ENCODE assay signal across 29 mouse cellular contexts in the genomic region with DNA sequence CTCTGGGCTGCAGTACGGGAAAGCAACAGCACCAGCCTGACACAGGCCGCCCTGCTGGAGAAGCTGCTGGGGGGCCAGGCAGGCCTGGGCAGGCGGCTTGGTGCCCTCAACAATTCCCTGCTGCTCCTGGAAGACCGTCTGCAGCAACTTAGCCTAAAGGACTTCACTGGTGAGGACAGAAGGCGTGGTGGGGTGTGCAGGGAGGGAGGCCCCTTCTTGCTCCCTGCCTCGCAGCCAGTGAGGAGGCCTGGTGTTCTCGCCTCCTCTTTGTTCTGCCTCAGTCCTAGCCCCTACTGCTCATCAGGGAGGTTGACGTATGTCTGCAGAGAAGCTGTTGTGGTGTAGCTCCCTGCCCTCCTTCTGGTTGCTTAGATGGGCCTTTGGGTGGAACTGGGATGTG. TPM values are rescaled to one million over a fixed set of nuclear protein-coding genes. Genes with fewer than 3 reads are reported as not detected.
DNase-seq lines count a peak whose midpoint lies in the region; ATAC-seq and TF ChIP-seq lines count a peak whose summit lies in the region.
"Had no signal": no experiment of that assay in that cellular context is flagged by ENCODE, and none has a peak within 500 bp of the region (broad histone marks: within the 10 kb centered on the region; RNA-seq: fewer than 3 reads in every experiment).

No protein-coding gene starts in this region.

- H3K9ac ChIP-seq in heart, embryonic 13.5 days, result 0 out of 2 replicates have a peak overlapping the region, but pooled peaks have one; percentile 14
- no peak overlapping the region for H3K9ac ChIP-seq in heart, adult 2 months (ENCODE audit: low read depth, low read length)
- no peak overlapping the region for H3K9ac ChIP-seq in midbrain, postnatal 0 days (replicated peaks; ENCODE audit: low read length, poor library complexity, severe bottlenecking)
- peak overlapping the region; percentile 24; the same call in 1 of the 2 replicates for H3K9ac ChIP-seq in embryonic facial prominence, embryonic 12.5 days
- no peak overlapping the region for H3K9ac ChIP-seq in limb, embryonic 15.5 days
- H3K9ac ChIP-seq: heart, embryonic 15.5 days; neural tube, embryonic 15.5 days had no signal

- H3K4me1 ChIP-seq in heart, embryonic 13.5 days, result peaks cover 73% of the 10 kb centered on the region
- H3K4me1 ChIP-seq in heart, adult 2 months (ENCODE audit: control insufficient read depth, insufficient read depth, low read length), result peaks cover 20% of the 10 kb centered on the region
- peaks cover 68% of the 10 kb centered on the region for H3K4me1 ChIP-seq in midbrain, embryonic 10.5 days
- peaks cover 3% of the 10 kb centered on the region; the same call in 1 of the 2 replicates for H3K4me1 ChIP-seq in midbrain, postnatal 0 days (ENCODE audit: insufficient read depth, low read length)
- H3K4me1 ChIP-seq in embryonic facial prominence, embryonic 12.5 days, result peaks cover 40% of the 10 kb centered on the region
- peaks cover 86% of the 10 kb centered on the region for H3K4me1 ChIP-seq in limb, embryonic 15.5 days

- no peaks in the 10 kb centered on the region for H3K79me2 ChIP-seq in heart, adult 2 months (replicated peaks; ENCODE audit: control insufficient read depth, insufficient read depth, low read length)

- intact Hi-C loops in heart, adult 2 months (cut with DNase I), result loop anchor here (5.0 kb wide), 1 partner anchor 106 kb away; the partner anchor contains the start of gene Mapre3

- no peak for DNase-seq in heart, adult 2 months
- no peak for DNase-seq in midbrain, embryonic 10.5 days (ENCODE audit: low spot score)
- no peak for DNase-seq in midbrain, postnatal 0 days (ENCODE audit: low spot score)
- DNase-seq in right cerebral cortex, postnatal 25 days, result no peak
- no peak for DNase-seq in thymus, postnatal 36 days
- DNase-seq: adrenal gland, adult 2 months; B cell, adult 2 months; cerebellum, adult 18-20 months; cerebellum, postnatal 36 days; embryo, embryonic 11 days; gastrocnemius, postnatal 14 days; heart, adult 18-20 months; lung, adult 18-20 months; lung, postnatal 10 days; right cerebral cortex, adult 18-20 months had no signal

- ATAC-seq in heart, embryonic 13.5 days (ENCODE audit: extremely low read depth, insufficient number of reproducible peaks, low FRiP score, low TSS enrichment), result no peak
- no peak for ATAC-seq in midbrain, postnatal 0 days (ENCODE audit: low FRiP score)
- no peak for ATAC-seq in embryonic facial prominence, embryonic 12.5 days (ENCODE audit: insufficient number of reproducible peaks, insufficient read depth, low FRiP score, low TSS enrichment)
- no peak for ATAC-seq in limb, embryonic 15.5 days (ENCODE audit: insufficient number of reproducible peaks, low FRiP score, low TSS enrichment, low read depth)
- ATAC-seq: forebrain, embryonic 14.5 days; hindbrain, embryonic 16.5 days; intestine, embryonic 16.5 days had no signal

- TF ChIP-seq CTCF in heart, adult 2 months (IDR thresholded peaks at IDR 0.05), result no peak
- TF ChIP-seq CTCF in midbrain, postnatal 0 days (IDR thresholded peaks at IDR 0.05), result no peak

- H3K36me3 ChIP-seq in heart, embryonic 13.5 days, result peaks cover 46% of the 10 kb centered on the region
- no peaks in the 10 kb centered on the region for H3K36me3 ChIP-seq in heart, adult 2 months (ENCODE audit: control insufficient read depth, insufficient read depth, low read length)
- peaks cover 10% of the 10 kb centered on the region for H3K36me3 ChIP-seq in midbrain, embryonic 10.5 days
- no peaks in the 10 kb centered on the region for H3K36me3 ChIP-seq in midbrain, postnatal 0 days (ENCODE audit: insufficient read depth, low read length)
- H3K36me3 ChIP-seq in embryonic facial prominence, embryonic 12.5 days, result peaks cover 44% of the 10 kb centered on the region
- H3K36me3 ChIP-seq in limb, embryonic 15.5 days, result peaks cover 44% of the 10 kb centered on the region
- H3K36me3 ChIP-seq: neural tube, embryonic 15.5 days had no signal

- TF ChIP-seq EP300 in heart, adult 2 months (IDR thresholded peaks at IDR 0.05; ENCODE audit: insufficient read depth, low read depth, low read length), result no peak

- no peaks in the 10 kb centered on the region for H3K27me3 ChIP-seq in heart, embryonic 13.5 days (replicated peaks)
- no peaks in the 10 kb centered on the region for H3K27me3 ChIP-seq in heart, adult 2 months (ENCODE audit: control insufficient read depth, insufficient read depth, low read length)
- H3K27me3 ChIP-seq in midbrain, embryonic 10.5 days (ENCODE audit: low read depth, poor library complexity, severe bottlenecking), result peaks cover 28% of the 10 kb centered on the region
- no peaks in the 10 kb centered on the region for H3K27me3 ChIP-seq in midbrain, postnatal 0 days (ENCODE audit: insufficient read depth, low read length)
- H3K27me3 ChIP-seq in embryonic facial prominence, embryonic 12.5 days, result no peaks in the 10 kb centered on the region
- no peaks in the 10 kb centered on the region for H3K27me3 ChIP-seq in limb, embryonic 15.5 days
- H3K27me3 ChIP-seq: heart, embryonic 15.5 days; neural tube, embryonic 15.5 days had no signal

- 79% methylated on average over 8 of the region's 8 CpGs for WGBS in heart, embryonic 13.5 days
- 96% methylated on average over 8 of the region's 8 CpGs for WGBS in heart, adult 2 months
- WGBS in midbrain, embryonic 10.5 days, result 75% methylated on average over 8 of the region's 8 CpGs
- 79% methylated on average over 8 of the region's 8 CpGs for WGBS in midbrain, postnatal 0 days
- WGBS in embryonic facial prominence, embryonic 12.5 days, result 80% methylated on average over 8 of the region's 8 CpGs
- 71% methylated on average over 8 of the region's 8 CpGs for WGBS in limb, embryonic 15.5 days

- H3K27ac ChIP-seq in heart, embryonic 13.5 days (replicated peaks), result no peak overlapping the region
- no peak overlapping the region; the same call in 1 of the 2 replicates for H3K27ac ChIP-seq in heart, adult 2 months
- H3K27ac ChIP-seq in midbrain, embryonic 10.5 days (replicated peaks), result no peak overlapping the region
- no peak overlapping the region for H3K27ac ChIP-seq in midbrain, postnatal 0 days (ENCODE audit: low read depth, low read length)
- no peak overlapping the region for H3K27ac ChIP-seq in embryonic facial prominence, embryonic 12.5 days
- 0 out of 2 replicates have a peak overlapping the region, but pooled peaks have one; percentile 54 for H3K27ac ChIP-seq in limb, embryonic 15.5 days
- H3K27ac ChIP-seq: heart, embryonic 15.5 days; left cerebral cortex, adult 2 months; neural tube, embryonic 15.5 days had no signal

- TF ChIP-seq POLR2A in heart, adult 2 months (IDR thresholded peaks at IDR 0.05; ENCODE audit: insufficient read depth, low read depth, low read length), result no peak

- no peak overlapping the region for H3K4me2 ChIP-seq in heart, embryonic 13.5 days
- no peak overlapping the region for H3K4me2 ChIP-seq in midbrain, postnatal 0 days (ENCODE audit: low read depth, low read length, poor library complexity, severe bottlenecking)
- H3K4me2 ChIP-seq in embryonic facial prominence, embryonic 12.5 days (replicated peaks), result no peak overlapping the region
- H3K4me2 ChIP-seq in limb, embryonic 15.5 days, result no peak overlapping the region
- H3K4me2 ChIP-seq: heart, embryonic 15.5 days; liver, embryonic 11.5 days; neural tube, embryonic 15.5 days had no signal

- H3K4me3 ChIP-seq in heart, embryonic 13.5 days, result no peak overlapping the region
- H3K4me3 ChIP-seq in heart, adult 2 months, result no peak overlapping the region
- 0 out of 2 replicates have a peak overlapping the region, but pooled peaks have one; percentile 22 for H3K4me3 ChIP-seq in midbrain, embryonic 10.5 days
- H3K4me3 ChIP-seq in midbrain, postnatal 0 days (ENCODE audit: low read depth, low read length), result no peak overlapping the region
- no peak overlapping the region for H3K4me3 ChIP-seq in embryonic facial prominence, embryonic 12.5 days
- no peak overlapping the region for H3K4me3 ChIP-seq in limb, embryonic 15.5 days
- H3K4me3 ChIP-seq: erythroblast, embryonic 14.5 days; heart, embryonic 15.5 days; left cerebral cortex, adult 2 months; neural tube, embryonic 15.5 days had no signal

- H3K9me3 ChIP-seq in heart, embryonic 13.5 days, result no peaks in the 10 kb centered on the region
- H3K9me3 ChIP-seq in midbrain, embryonic 10.5 days (replicated peaks), result no peaks in the 10 kb centered on the region
- no peaks in the 10 kb centered on the region for H3K9me3 ChIP-seq in midbrain, postnatal 0 days (ENCODE audit: low read length)
- H3K9me3 ChIP-seq in embryonic facial prominence, embryonic 12.5 days, result no peaks in the 10 kb centered on the region
- no peaks in the 10 kb centered on the region for H3K9me3 ChIP-seq in limb, embryonic 15.5 days
- H3K9me3 ChIP-seq: heart, embryonic 15.5 days; neural tube, embryonic 15.5 days had no signal

RNA-seq across cellular contexts. Expression of gene Khk, which starts 2.5 kb away (rescaled TPM):
- polyA plus RNA-seq in heart, embryonic 13.5 days (2015; fragmentation: Nextera tagmentation; extraction: Ambion mirVana), result 10.2 and 11.7 TPM in 2 replicates
- 10 to 100 TPM; 22.6 to 29.6 TPM for total RNA-seq in heart, adult 2 months (2021)
- polyA plus RNA-seq in heart, adult 2 months (2012; rRNA removed), result 31.8 and 40.9 TPM in 2 replicates
- polyA plus RNA-seq in midbrain, embryonic 10.5 days (2016; fragmentation: Nextera tagmentation; extraction: Ambion mirVana), result 7.5 and 9.7 TPM in 2 replicates
- 1.4 and 12.3 TPM in 2 replicates for total RNA-seq in midbrain, postnatal 0 days (2014; rRNA removed)
- 14.3 and 17.6 TPM in 2 replicates for polyA plus RNA-seq in midbrain, postnatal 0 days (2015; fragmentation: Nextera tagmentation; extraction: Ambion mirVana)
- 13.7 and 14.2 TPM in 2 replicates for polyA plus RNA-seq in embryonic facial prominence, embryonic 12.5 days (2016; fragmentation: Nextera tagmentation; extraction: Ambion mirVana)
- 23.6 and 28.1 TPM in 2 replicates for polyA plus RNA-seq in limb, embryonic 15.5 days (2015; fragmentation: Nextera tagmentation; extraction: Ambion mirVana)

RNA-seq across cellular contexts. Expression of gene Emilin1, which starts 5.5 kb away (rescaled TPM):
- polyA plus RNA-seq in heart, embryonic 13.5 days (2015; fragmentation: Nextera tagmentation; extraction: Ambion mirVana), result 166 and 168 TPM in 2 replicates
- total RNA-seq in heart, adult 2 months (2021), result 10 to 100 TPM; 21.2 to 21.3 TPM
- 30.6 and 31.3 TPM in 2 replicates for polyA plus RNA-seq in heart, adult 2 months (2012; rRNA removed)
- polyA plus RNA-seq in midbrain, embryonic 10.5 days (2016; fragmentation: Nextera tagmentation; extraction: Ambion mirVana), result 61.8 and 67.4 TPM in 2 replicates
- total RNA-seq in midbrain, postnatal 0 days (2014; rRNA removed), result 7.4 and 11.8 TPM in 2 replicates
- 9.0 and 9.8 TPM in 2 replicates for polyA plus RNA-seq in midbrain, postnatal 0 days (2015; fragmentation: Nextera tagmentation; extraction: Ambion mirVana)
- 248 and 252 TPM in 2 replicates for polyA plus RNA-seq in embryonic facial prominence, embryonic 12.5 days (2016; fragmentation: Nextera tagmentation; extraction: Ambion mirVana)
- 274 and 287 TPM in 2 replicates for polyA plus RNA-seq in limb, embryonic 15.5 days (2015; fragmentation: Nextera tagmentation; extraction: Ambion mirVana)

RNA-seq across cellular contexts. Expression of gene Ost4, which starts 11.1 kb away (rescaled TPM):
- 421 and 441 TPM in 2 replicates for polyA plus RNA-seq in heart, embryonic 13.5 days (2015; fragmentation: Nextera tagmentation; extraction: Ambion mirVana)
- 100 to 1,000 TPM; 160 to 161 TPM for total RNA-seq in heart, adult 2 months (2021)
- 191 and 208 TPM in 2 replicates for polyA plus RNA-seq in heart, adult 2 months (2012; rRNA removed)
- polyA plus RNA-seq in midbrain, embryonic 10.5 days (2016; fragmentation: Nextera tagmentation; extraction: Ambion mirVana), result 380 and 415 TPM in 2 replicates
- 123 and 126 TPM in 2 replicates for total RNA-seq in midbrain, postnatal 0 days (2014; rRNA removed)
- polyA plus RNA-seq in midbrain, postnatal 0 days (2015; fragmentation: Nextera tagmentation; extraction: Ambion mirVana), result 175 and 201 TPM in 2 replicates
- polyA plus RNA-seq in embryonic facial prominence, embryonic 12.5 days (2016; fragmentation: Nextera tagmentation; extraction: Ambion mirVana), result 346 and 376 TPM in 2 replicates
- polyA plus RNA-seq in limb, embryonic 15.5 days (2015; fragmentation: Nextera tagmentation; extraction: Ambion mirVana), result 464 and 505 TPM in 2 replicates

RNA-seq across cellular contexts. Expression of gene Cgref1, which starts 26.7 kb away (rescaled TPM):
- 3.9 and 4.7 TPM in 2 replicates for polyA plus RNA-seq in heart, embryonic 13.5 days (2015; fragmentation: Nextera tagmentation; extraction: Ambion mirVana)
- total RNA-seq in heart, adult 2 months (2021), result under 1 TPM; 0.30 to 0.73 TPM
- 1.2 and 2.0 TPM in 2 replicates for polyA plus RNA-seq in heart, adult 2 months (2012; rRNA removed)
- 4.9 and 5.8 TPM in 2 replicates for polyA plus RNA-seq in midbrain, embryonic 10.5 days (2016; fragmentation: Nextera tagmentation; extraction: Ambion mirVana)
- total RNA-seq in midbrain, postnatal 0 days (2014; rRNA removed), result 162 and 185 TPM in 2 replicates
- polyA plus RNA-seq in midbrain, postnatal 0 days (2015; fragmentation: Nextera tagmentation; extraction: Ambion mirVana), result 108 TPM in 2 replicates
- polyA plus RNA-seq in embryonic facial prominence, embryonic 12.5 days (2016; fragmentation: Nextera tagmentation; extraction: Ambion mirVana), result 4.5 and 5.7 TPM in 2 replicates
- polyA plus RNA-seq in limb, embryonic 15.5 days (2015; fragmentation: Nextera tagmentation; extraction: Ambion mirVana), result 21.0 and 31.7 TPM in 2 replicates
- total RNA-seq: CH12.LX; hematopoietic stem cell, adult 5-6 weeks; MEL had no signal
- polyA plus RNA-seq: erythroblast, embryonic 14.5 days had no signal

RNA-seq across cellular contexts. Expression of gene Agbl5, which starts 30.2 kb away (rescaled TPM):
- 9.9 and 11.5 TPM in 2 replicates for polyA plus RNA-seq in heart, embryonic 13.5 days (2015; fragmentation: Nextera tagmentation; extraction: Ambion mirVana)
- 1 to 10 TPM; 4.3 to 4.8 TPM for total RNA-seq in heart, adult 2 months (2021)
- polyA plus RNA-seq in heart, adult 2 months (2012; rRNA removed), result 7.8 and 8.7 TPM in 2 replicates
- 17.4 and 20.1 TPM in 2 replicates for polyA plus RNA-seq in midbrain, embryonic 10.5 days (2016; fragmentation: Nextera tagmentation; extraction: Ambion mirVana)
- 50.7 and 73.4 TPM in 2 replicates for total RNA-seq in midbrain, postnatal 0 days (2014; rRNA removed)
- polyA plus RNA-seq in midbrain, postnatal 0 days (2015; fragmentation: Nextera tagmentation; extraction: Ambion mirVana), result 19.1 and 22.3 TPM in 2 replicates
- 31.9 and 34.1 TPM in 2 replicates for polyA plus RNA-seq in embryonic facial prominence, embryonic 12.5 days (2016; fragmentation: Nextera tagmentation; extraction: Ambion mirVana)
- polyA plus RNA-seq in limb, embryonic 15.5 days (2015; fragmentation: Nextera tagmentation; extraction: Ambion mirVana), result 16.4 and 21.9 TPM in 2 replicates

Comparison
In these comparisons a context has a peak if more than half of its experiments do, and no peak if none do; other contexts are left out.
1. H3K9ac ChIP-seq: peak in heart, embryonic 13.5 days (single experiment) and embryonic facial prominence, embryonic 12.5 days (single experiment); none in heart, adult 2 months (single experiment), midbrain, postnatal 0 days (single experiment) and limb, embryonic 15.5 days (single experiment).